Mouse (Mus musculus): Measurements from ENCODE around the gene Acad8. TPM values are rescaled to one million over a fixed set of nuclear protein-coding genes. Genes with fewer than 3 reads are reported as not detected.
A peak's percentile ranks its signal among the peaks of the same experiment; 100 is the strongest.

The Acad8 gene
- 10 to 100 TPM; 28.6 to 29.5 TPM for total RNA-seq (2021)
- long read RNA-seq, experiment 1, transcript Acad8-201 (11 exons, 2,859 nt): major isoform, 98 of 122 reads
- long read RNA-seq, experiment 1, partial matches to known transcripts: 2 of 122 reads
- long read RNA-seq, experiment 1, other reads (novel, unspliced or antisense): 22 of 122 reads
- long read RNA-seq, experiment 2, transcript Acad8-201 (11 exons, 2,859 nt): major isoform, 54 of 68 reads
- long read RNA-seq, experiment 2, partial matches to known transcripts: 1 of 68 reads
- long read RNA-seq, experiment 2, other reads (novel, unspliced or antisense): 13 of 68 reads

GRCm38 (mm10) chr9:26999461-27000395 is at the start of gene Acad8, which contains the start of gene Thyn1:
Acad8 (minus strand) TSS chr9:26999566.
Thyn1 (plus strand) TSS chr9:26999710.
- peak; percentile 96 for DNase-seq (ENCODE audit: low spot score)

- DNase-seq (ENCODE audit: low spot score): no peak
Measured at GRCm38 (mm10) chr9:27043892-27044291, 44.5 kb upstream of the Acad8 start.

GRCm38 (mm10) chr9:27030763-27031100 is 31.4 kb upstream of the Acad8 start:
- no peak for DNase-seq (ENCODE audit: low spot score)

GRCm38 (mm10) chr9:27029828-27030762 is 30.7 kb upstream of the Acad8 start, which contains the start of the genes Vps26b and Ncapd3:
Vps26b (minus strand) TSS chr9:27030065.
Ncapd3 (plus strand) TSS chr9:27030175.
- peak; percentile 96 for DNase-seq (ENCODE audit: low spot score)

GRCm38 (mm10) chr9:27029022-27029827 is 29.9 kb upstream of the Acad8 start:
- DNase-seq (ENCODE audit: low spot score): peak; percentile 15

- no peak for DNase-seq (ENCODE audit: low spot score)
Measured at GRCm38 (mm10) chr9:27026708-27027107, 27.3 kb upstream of the Acad8 start.

GRCm38 (mm10) chr9:27023681-27024080 is 24.3 kb upstream of the Acad8 start:
- no peak for DNase-seq (ENCODE audit: low spot score)

GRCm38 (mm10) chr9:27018961-27019360 is 19.6 kb upstream of the Acad8 start:
- no peak for DNase-seq (ENCODE audit: low spot score)

- no peak for DNase-seq (ENCODE audit: low spot score)
Measured at GRCm38 (mm10) chr9:27011572-27011971, 12.2 kb upstream of the Acad8 start.

GRCm38 (mm10) chr9:27009231-27009630 is 9.9 kb upstream of the Acad8 start:
- DNase-seq (ENCODE audit: low spot score): no peak

GRCm38 (mm10) chr9:27006866-27007265 is 7.5 kb upstream of the Acad8 start:
- no peak for DNase-seq (ENCODE audit: low spot score)

GRCm38 (mm10) chr9:27005933-27006332 is 6.6 kb upstream of the Acad8 start:
- DNase-seq (ENCODE audit: low spot score): no peak

GRCm38 (mm10) chr9:27005231-27005630 is 5.9 kb upstream of the Acad8 start:
- no peak for DNase-seq (ENCODE audit: low spot score)

GRCm38 (mm10) chr9:26998669-26999460 is 501 bp downstream of the Acad8 start:
- peak; percentile 24 for DNase-seq (ENCODE audit: low spot score)

- no peak for DNase-seq (ENCODE audit: low spot score)
Measured at GRCm38 (mm10) chr9:26997501-26997900, 1.9 kb downstream of the Acad8 start.

GRCm38 (mm10) chr9:26997062-26997461 is 2.3 kb downstream of the Acad8 start:
- DNase-seq (ENCODE audit: low spot score): no peak

GRCm38 (mm10) chr9:26993900-26994299 is 5.5 kb downstream of the Acad8 start:
- DNase-seq (ENCODE audit: low spot score): no peak

- no peak for DNase-seq (ENCODE audit: low spot score)
Measured at GRCm38 (mm10) chr9:26993118-26993517, 6.2 kb downstream of the Acad8 start.

- no peak for DNase-seq (ENCODE audit: low spot score)
Measured at GRCm38 (mm10) chr9:26990181-26990580, 9.2 kb downstream of the Acad8 start.

Data from gastrocnemius, adult 18-20 months (tissue).